Mouse (Mus musculus) liver, embryonic 14.5 days (tissue): ENCODE measurements around the gene Map3k11.

Source experiments
- CTCF ChIP-seq: IDR thresholded peaks from 2 replicates; pipeline ENCODE4 v1.5.1; 2016; ENCODE audit warnings: antibody characterized with exemption, low read depth, control low read depth
- EP300 ChIP-seq: IDR thresholded peaks from 2 replicates; pipeline ENCODE4 v1.6.1; 2016; ENCODE audit warnings: antibody characterized with exemption, low read depth

DNA sequence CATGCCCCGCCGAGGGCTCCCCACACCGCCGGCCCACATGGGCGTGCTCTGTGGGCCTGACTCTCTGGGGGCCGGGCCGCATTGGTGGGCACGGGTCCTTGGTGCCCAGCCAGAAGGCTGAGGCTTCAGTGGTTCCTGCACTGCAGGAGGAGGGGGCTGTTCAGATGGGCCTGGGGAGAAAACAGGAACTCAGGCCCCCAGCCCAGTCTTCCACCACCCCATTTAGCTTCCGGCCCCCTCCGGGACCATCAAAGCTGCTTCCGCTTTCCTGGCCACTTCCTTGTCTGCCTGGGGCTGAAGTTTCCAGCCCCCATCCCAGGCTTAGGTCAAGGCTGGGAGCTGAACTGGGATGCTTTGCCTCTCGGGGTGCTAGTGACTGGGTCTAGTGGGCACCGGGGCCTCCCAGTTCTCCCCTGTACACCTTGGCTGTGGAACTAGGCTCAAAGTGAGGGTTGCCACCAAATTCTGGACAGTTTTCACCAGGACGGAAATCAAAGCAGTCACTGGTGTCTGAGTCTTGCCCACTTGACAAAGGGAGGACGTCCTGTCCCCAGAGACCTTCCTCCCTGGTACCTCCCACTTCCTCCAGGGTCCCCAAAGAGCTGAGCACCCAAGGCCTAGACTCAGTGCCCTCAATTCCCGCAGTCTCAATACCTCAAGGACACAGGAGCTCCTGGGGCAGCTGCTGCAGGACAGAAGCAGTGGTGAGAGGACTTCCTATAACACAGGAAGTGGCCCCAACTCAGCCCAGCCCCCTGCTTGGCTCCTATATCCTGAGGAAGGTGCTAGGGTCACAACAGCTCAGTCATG, 27.4 kb upstream of the Map3k11 start:
- TF ChIP-seq CTCF, result no peak
- TF ChIP-seq EP300, result no peak
